Mouse (Mus musculus): ENCODE measurements around the gene Numb.
"Not testable (repeated sequence)": the region's sequence is repeated elsewhere in the genome, so short reads cannot be mapped to it uniquely, and the experiment has no call there.

Gene Numb

DNA sequence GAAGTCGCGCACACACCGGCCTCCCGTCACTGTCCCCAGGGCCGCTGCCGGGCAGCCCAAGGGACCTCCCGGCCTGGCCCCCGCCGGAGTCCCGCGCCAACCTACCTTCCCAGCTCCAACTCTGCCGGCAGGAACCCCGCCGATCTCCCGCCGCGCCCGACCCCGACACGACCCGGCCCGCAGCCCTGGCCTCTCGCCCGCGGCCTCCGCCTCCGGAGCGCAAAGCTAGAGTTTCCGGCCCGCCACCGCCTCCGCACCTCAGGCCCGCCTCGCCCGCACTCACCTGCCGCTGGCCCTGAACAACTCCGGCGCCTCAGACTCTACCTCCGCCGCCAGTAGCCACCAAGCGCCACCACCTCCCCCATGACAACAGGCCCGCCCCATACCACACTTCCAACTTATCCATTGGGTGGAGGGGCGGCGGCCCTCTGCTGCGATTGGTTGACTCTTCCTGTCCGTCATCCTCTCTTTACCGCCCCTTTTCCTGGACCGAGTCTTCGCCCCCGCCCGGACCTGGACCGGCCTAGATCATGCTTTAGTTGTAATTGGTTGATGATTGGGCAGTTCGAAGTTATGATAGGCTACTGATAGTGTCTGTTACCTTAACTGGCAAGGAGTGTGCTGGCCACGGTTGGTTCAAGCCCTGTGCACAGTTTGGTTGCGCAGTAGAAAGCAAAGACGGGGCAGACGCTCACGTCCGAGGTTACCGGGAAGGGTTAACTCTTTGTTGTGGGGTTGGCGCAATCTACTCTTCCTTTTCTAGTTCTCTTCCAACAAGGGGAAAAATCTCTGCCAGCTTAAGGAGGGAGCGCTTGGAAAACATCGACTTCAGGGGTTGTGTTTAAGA, at the start of gene Numb:
Gene Numb, minus strand, starts transcription at position 400 of the 847 bp plus-strand sequence.
- peak; percentile 99 for DNase-seq (ENCODE audit: low spot score in 2 of 2)

DNA sequence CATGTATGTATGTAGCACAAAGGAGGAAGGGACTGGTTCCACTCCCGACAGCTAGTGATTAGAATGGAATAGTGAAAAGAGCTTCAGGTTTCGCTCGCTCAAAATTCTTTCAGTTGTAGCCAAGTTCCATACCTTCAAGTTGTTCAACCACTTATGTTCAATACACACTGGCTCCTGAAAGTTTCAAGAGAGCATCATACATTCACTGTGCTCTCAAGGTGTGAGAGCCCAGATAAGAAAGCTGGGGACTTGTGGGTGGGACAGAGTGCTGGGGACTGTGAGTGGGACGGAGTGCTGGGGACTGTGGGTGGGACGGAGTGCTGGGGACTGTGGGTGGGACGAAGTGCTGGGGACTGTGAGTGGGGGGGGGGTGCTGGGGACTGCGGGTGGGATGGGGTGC, 43.5 kb upstream of the Numb start:
- DNase-seq (ENCODE audit: low spot score in 2 of 2) = no peak

DNA sequence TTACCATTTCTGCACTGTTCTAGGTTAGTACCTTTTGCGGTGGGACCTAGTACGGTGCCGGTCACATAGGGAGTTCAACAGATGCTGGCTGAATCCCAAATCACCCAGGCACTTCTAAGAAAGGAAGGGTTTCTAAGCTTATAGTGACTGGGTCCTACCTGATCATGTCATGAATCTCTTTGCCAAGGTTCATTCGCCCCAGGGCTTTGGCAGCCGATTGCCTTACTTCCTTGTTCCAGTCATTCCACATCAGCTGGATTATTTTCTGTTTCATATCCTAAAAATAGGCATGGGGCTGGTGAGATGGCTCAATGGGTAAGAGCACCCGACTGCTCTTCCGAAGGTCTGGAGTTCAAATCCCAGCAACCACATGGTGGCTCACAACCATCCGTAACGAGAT, 36.5 kb upstream of the Numb start:
- DNase-seq (ENCODE audit: low spot score in 2 of 2) = no peak

DNA sequence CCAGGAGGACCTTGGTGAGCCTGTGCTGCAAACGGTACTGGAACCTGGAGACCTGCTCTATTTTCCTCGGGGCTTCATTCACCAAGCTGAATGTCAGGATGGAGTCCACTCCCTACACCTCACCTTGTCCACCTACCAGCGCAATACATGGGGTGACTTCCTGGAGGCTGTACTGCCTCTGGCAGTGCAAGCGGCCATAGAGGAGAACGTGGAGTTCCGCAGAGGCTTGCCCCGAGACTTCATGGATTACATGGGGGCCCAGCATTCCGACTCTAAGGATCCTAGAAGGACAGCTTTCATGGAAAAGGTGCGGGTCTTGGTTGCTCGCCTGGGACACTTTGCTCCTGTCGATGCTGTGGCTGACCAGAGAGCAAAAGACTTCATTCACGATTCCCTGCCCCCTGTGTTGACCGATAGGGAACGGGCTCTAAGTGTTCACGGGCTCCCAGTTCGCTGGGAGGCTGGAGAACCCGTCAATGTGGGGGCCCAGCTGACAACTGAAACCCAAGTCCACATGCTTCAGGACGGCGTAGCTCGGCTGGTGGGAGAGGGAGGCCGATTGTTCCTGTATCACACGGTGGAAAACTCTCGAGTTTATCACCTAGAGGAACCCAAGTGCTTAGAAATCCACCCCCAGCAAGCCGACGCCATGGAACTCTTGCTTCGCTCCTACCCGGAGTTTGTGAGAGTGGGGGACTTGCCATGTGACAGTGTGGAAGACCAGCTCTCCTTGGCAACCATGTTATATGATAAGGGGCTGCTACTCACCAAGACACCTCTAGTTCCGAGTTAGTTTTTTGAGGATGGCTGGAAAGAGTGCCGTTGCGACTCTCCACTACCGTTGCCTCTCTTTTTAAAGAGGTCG, 30.2 kb upstream of the Numb start:
- no peak for DNase-seq (ENCODE audit: low spot score in 2 of 2)

GRCm38 (mm10) chr12:83950840-83951701, 29.3 kb upstream of the Numb start:
- DNase-seq (ENCODE audit: low spot score in 2 of 2) = peak; percentile 78

GRCm38 (mm10) chr12:83950493-83950839, 28.7 kb upstream of the Numb start, which contains the start of gene Riox1:
TSS of gene Riox1 (plus strand) at chr12:83950608.
- DNase-seq (ENCODE audit: low spot score in 2 of 2) = peak; percentile 90

DNA sequence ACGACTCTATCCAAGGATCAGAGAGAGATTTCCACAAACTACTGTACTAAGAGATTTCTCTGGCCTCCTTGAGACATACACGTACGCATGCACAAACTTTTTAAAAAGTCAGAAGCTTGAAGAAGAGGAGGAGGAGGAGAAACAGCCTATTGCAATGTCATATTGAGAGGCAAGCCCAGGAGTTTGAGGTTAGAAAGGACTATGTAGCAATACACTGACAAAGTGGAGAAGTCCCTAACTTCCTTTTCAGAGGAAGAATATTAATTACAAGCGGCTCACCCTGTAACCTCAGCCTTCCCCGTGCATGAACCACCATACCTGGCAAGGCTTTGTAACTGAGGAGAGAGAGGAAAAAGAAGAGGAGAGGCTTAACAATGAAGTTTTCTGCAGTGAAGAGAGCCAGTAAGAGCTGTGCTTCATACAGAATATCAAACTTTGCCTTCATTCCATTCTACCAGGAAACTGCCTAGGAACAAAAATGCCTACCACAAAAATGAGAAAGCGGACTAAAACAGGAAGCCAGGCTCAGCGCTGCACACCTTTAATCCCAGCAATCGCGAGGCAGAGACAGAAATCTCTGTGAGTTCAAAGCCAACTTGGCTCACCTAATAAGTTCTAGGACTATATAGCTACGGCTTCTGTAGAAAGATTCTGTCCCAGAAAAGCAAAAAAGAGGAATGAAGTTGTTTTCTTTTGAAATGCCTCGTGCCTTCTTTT, 28.2 kb upstream of the Numb start:
- no peak for DNase-seq (ENCODE audit: low spot score in 2 of 2)

DNA sequence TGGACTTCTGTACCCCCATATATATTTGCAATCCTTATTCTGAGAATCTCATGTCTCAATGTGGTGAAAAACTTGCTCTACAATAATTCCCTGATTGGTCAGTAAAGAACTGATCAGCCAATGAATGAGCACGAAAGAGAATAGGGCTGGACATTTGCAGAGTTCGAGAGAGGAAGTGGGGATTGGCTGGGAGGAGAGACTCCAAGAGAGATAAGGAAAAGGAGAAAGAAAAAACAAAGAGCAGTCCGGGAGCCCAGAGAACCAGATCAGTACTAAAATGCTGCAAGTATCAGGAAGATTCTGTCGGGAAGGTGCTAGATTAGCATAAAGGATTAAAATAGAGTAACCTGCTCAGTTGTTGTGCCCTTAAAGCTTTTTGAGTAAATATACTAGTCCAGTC, 27.3 kb upstream of the Numb start:
- DNase-seq (ENCODE audit: low spot score in 2 of 2) = no peak

DNA sequence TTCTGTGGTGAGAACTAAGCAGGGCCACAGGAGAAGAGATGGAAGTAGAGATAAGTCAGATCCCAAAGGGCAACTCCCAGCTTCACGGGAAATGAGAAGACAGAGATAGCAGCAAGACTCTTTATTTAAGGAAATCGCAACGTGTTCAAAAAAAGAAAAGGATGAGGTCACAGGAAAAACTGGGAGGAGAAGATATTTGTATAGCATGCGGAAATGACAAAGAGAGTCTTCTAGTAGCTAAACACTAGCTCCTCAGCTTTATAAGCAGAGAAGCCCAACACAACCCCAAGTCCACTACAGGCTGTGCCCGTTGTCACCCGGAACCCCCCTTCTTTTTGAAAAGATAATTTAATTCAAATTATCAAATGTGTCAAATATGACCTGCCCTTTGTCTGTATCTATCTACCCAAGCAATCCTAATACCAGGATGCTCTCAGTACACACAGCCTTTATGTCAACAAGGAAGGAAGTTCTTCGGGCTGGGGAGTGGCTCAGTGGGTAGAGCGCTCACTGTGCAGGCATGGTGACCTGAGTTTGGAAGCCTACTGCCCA, 25.6 kb upstream of the Numb start:
- DNase-seq (ENCODE audit: low spot score in 2 of 2) = no peak

DNA sequence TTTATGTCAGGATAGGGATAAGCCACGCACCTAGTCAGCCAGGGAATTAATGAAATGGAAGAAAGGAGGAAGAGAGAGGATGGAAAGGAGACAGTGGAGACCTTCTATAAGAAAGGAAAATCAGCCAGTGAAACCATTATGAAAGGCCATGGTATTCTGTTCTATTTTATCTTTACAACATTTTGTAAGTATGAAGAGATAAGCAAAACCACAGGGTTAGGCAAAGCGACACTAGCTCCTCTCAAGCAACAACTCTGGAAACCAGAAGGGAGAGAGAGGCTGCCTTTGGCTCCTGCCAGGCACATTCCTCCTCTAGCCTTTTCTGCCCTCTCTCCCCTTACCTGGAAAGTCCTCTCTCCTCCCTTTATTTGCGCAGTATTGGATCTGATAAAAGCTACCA, 20.2 kb upstream of the Numb start:
- DNase-seq (ENCODE audit: low spot score in 2 of 2) = no peak

DNA sequence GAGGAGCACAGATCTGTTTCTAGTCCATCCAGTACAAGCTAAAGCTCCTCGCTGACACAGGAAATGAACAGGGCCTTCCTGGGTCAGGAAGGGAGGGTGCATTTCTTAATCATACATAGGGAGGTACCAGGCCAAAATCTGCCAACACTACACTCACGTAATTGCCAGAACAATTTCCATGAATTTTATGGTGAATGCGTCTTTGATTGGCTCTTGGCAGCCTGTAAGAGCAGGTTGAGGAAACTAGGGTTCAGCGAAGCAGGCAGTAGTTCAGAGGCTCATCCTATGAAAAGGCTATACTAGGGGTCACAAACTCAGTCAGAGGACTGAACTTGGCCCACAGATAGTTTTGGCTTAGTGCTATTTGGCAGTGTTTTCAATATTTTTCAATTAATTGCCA, 18.3 kb upstream of the Numb start:
- DNase-seq (ENCODE audit: low spot score in 2 of 2) = no peak

DNA sequence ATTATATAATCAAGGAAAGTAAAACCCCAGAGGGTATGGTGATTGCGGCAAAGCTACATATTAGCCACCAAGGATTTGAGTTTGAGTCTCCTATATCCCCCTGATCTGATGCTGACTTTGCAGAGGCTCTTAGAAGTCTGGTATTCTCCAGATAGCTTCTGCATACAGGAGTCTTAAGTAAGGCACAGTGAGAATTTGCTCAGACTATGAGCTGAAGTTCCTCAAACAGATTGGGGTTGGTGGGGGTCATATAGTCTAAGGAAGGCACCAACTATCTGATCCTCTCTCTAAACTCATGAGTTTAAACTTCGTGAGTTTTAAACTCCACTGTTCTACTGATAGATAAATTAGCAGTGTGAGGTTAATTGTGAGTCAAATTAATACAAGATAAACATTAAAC, 17.6 kb upstream of the Numb start:
- no peak for DNase-seq (ENCODE audit: low spot score in 2 of 2)

- not testable (repeated sequence) for DNase-seq (ENCODE audit: low spot score in 2 of 2)
Observed at GRCm38 (mm10) chr12:83938592-83938991, 16.9 kb upstream of the Numb start.

GRCm38 (mm10) chr12:83937600-83937999, 15.9 kb upstream of the Numb start:
- DNase-seq (ENCODE audit: low spot score in 2 of 2) = no peak

- no peak for DNase-seq (ENCODE audit: low spot score in 2 of 2)
Observed at GRCm38 (mm10) chr12:83929186-83929804, 7.6 kb upstream of the Numb start.

DNA sequence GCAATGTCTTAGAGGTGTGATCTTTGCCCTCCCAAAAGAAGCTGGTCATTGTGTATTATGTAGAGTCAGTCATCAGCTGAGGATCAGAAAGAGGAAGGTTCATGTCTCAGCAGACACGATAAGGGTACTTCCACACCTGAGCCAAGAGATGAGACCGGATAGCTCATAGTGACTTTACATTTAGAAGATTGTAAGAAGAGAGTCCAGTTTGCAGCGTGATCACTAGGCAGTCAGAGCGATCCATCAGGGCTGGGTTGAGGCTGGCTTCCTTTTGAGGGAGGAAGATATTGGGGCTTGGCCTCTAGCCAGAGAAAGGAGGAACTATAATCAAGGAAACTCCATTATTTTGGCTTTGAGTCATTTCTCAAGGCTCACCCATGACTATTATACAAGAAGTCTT, 6.0 kb upstream of the Numb start:
- DNase-seq (ENCODE audit: low spot score in 2 of 2) = no peak

DNA sequence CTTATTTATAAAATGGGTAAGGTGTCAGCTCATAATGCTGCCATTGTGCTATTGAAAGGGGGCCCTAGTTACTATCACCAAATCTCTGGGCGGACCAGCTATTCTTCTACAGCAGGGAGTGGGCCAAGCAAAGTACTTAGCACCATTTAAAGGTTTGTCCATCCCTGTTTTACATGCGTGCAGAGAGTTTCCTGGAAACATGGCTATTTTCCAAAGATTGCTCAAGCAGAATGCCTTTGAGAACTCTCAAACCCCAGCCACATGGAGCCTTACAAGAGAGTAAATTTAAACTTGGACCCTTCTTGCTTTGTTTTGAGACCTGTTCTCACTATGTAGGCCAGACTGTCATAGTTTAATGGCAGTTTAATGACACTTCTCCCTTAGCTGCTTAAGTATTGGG, 4.3 kb upstream of the Numb start:
- DNase-seq (ENCODE audit: low spot score in 2 of 2) = no peak

GRCm38 (mm10) chr12:83925160-83925703, 3.5 kb upstream of the Numb start:
- no peak for DNase-seq (ENCODE audit: low spot score in 2 of 2)

DNA sequence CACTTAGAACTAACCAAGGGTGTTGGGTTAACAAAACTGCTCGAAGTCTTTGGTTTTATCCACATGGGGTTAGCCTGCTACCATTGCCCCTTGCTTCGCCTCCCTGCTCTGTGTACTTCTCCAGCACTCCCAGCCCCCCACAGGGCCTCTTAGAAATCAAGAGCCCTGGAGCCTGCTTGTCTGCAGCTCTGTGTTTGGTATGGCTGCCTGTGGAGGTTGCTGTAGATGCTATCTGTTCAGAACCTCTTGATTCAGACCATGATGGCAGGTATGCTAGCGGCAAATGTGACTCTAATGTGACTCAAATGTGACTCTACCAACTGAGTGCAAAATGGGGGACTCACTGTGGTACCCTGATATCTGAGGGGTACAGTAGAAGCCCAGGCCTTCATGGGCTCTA, 2.6 kb upstream of the Numb start:
- DNase-seq (ENCODE audit: low spot score in 2 of 2) = peak in 1 of 2 experiments; percentile 22

GRCm38 (mm10) chr12:83923486-83923859, 1.7 kb upstream of the Numb start:
- DNase-seq (ENCODE audit: low spot score in 2 of 2) = no peak
